Mouse (Mus musculus) embryo, embryonic 10.5 days (tissue): ENCODE results near the gene Pip4k2b.
A peak's percentile ranks its signal among the peaks of the same experiment; 100 is the strongest.

ENCODE experiments used
- DNase-seq: peaks from one replicate; pipeline ENCODE4 v3.0.0-alpha.2; 2015; ENCODE audit warnings: low spot score

The Pip4k2b gene

DNA sequence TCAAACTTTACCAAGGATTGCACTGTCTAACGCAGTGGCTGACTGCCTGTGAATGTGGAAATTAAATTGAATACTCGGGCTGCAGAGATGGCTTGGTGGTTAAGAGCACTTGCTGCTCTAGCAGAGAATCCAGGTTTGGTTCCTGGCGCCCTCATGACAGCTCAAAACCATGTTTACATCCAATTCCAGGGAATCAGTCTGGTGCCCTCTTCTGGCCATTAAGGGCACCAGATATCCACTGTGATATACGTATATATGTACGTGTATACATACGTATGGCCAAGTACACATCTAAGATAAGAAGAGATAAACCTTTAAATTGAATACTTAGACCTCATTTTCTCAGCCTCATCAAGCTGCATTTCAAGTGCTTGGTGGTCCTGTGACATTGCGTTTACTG is 78.3 kb downstream of the Pip4k2b start:
- peak; percentile 45 for DNase-seq

- DNase-seq: no peak
Observed at GRCm38 (mm10) chr11:97665431-97665830, 79.1 kb downstream of the Pip4k2b start.
